Mouse (Mus musculus): ENCODE results near the gene Riiad1. TPM values are rescaled to one million over a fixed set of nuclear protein-coding genes. Genes with fewer than 3 reads are reported as not detected.
A peak's percentile ranks its signal among the peaks of the same experiment; 100 is the strongest.

Riiad1 gene
- polyA plus RNA-seq, 1 experiment: 2.5 TPM

- TF ChIP-seq POLR2A (IDR thresholded peaks at IDR 0.05; ENCODE audit: borderline replicate concordance, extremely low read depth, low read depth, low read length) (no peak), CTCF (IDR thresholded peaks at IDR 0.05; ENCODE audit: insufficient read depth, low read length) (no peak)
- Histone ChIP-seq H3K4me1 (ENCODE audit: control insufficient read depth, insufficient read depth, low read length) (no peaks in the 10 kb centered on the region), H3K4me3 (replicated peaks; ENCODE audit: extremely low read depth, low read depth, low read length) (no peak overlapping the region)
- no peak for DNase-seq
- 15% methylated on average over 11 of the region's 11 CpGs for WGBS
Measured at GRCm38 (mm10) chr3:94479564-94479963, 577 bp downstream of the Riiad1 start.

- 16% methylated on average over 9 of the region's 9 CpGs for WGBS
- TF ChIP-seq CTCF (IDR thresholded peaks at IDR 0.05; ENCODE audit: insufficient read depth, low read length): no peak
- DNase-seq: no peak
- H3K4me3 ChIP-seq (replicated peaks; ENCODE audit: extremely low read depth, low read depth, low read length): no peak overlapping the region
- no peaks in the 10 kb centered on the region for H3K4me1 ChIP-seq (ENCODE audit: control insufficient read depth, insufficient read depth, low read length)
Measured at GRCm38 (mm10) chr3:94478591-94479169, 1.5 kb downstream of the Riiad1 start.

GRCm38 (mm10) chr3:94477981-94478422, 2.1 kb downstream of the Riiad1 start, which contains the start of gene Celf3:
Gene Celf3 (plus strand): TSS chr3:94478295.
- TF ChIP-seq CTCF (IDR thresholded peaks at IDR 0.05; ENCODE audit: insufficient read depth, low read length) (no peak), POLR2A (IDR thresholded peaks at IDR 0.05; ENCODE audit: borderline replicate concordance, extremely low read depth, low read depth, low read length) (no peak)
- DNase-seq: no peak
- H3K4me1 ChIP-seq (ENCODE audit: control insufficient read depth, insufficient read depth, low read length): no peaks in the 10 kb centered on the region
- 1% methylated on average over 14 of the region's 14 CpGs for WGBS
- no peak within 1 kb of the TSS for H3K4me3 ChIP-seq (replicated peaks; ENCODE audit: extremely low read depth, low read depth, low read length)

GRCm38 (mm10) chr3:94477444-94477843, 2.7 kb downstream of the Riiad1 start:
- no peaks in the 10 kb centered on the region for H3K4me1 ChIP-seq (ENCODE audit: control insufficient read depth, insufficient read depth, low read length)
- DNase-seq: no peak
- WGBS: 78% methylated on average over 4 of the region's 4 CpGs
- H3K4me3 ChIP-seq (replicated peaks; ENCODE audit: extremely low read depth, low read depth, low read length): no peak overlapping the region
- TF ChIP-seq CTCF (IDR thresholded peaks at IDR 0.05; ENCODE audit: insufficient read depth, low read length): no peak
- TF ChIP-seq POLR2A (IDR thresholded peaks at IDR 0.05; ENCODE audit: borderline replicate concordance, extremely low read depth, low read depth, low read length): no peak

GRCm38 (mm10) chr3:94476301-94477035, 3.7 kb downstream of the Riiad1 start:
- DNase-seq: no peak
- WGBS: 64% methylated on average over 8 of the region's 8 CpGs
- TF ChIP-seq POLR2A (IDR thresholded peaks at IDR 0.05; ENCODE audit: borderline replicate concordance, extremely low read depth, low read depth, low read length) (no peak), CTCF (IDR thresholded peaks at IDR 0.05; ENCODE audit: insufficient read depth, low read length) (no peak)
- H3K4me3 ChIP-seq (replicated peaks; ENCODE audit: extremely low read depth, low read depth, low read length): no peak overlapping the region
- H3K4me1 ChIP-seq (ENCODE audit: control insufficient read depth, insufficient read depth, low read length): no peaks in the 10 kb centered on the region

GRCm38 (mm10) chr3:94473567-94474232, 6.4 kb downstream of the Riiad1 start:
- no peak for DNase-seq
- Histone ChIP-seq H3K4me1 (ENCODE audit: control insufficient read depth, insufficient read depth, low read length) (no peaks in the 10 kb centered on the region), H3K4me3 (replicated peaks; ENCODE audit: extremely low read depth, low read depth, low read length) (no peak overlapping the region)
- 52% methylated on average over 5 of the region's 5 CpGs for WGBS
- no peak for TF ChIP-seq CTCF (IDR thresholded peaks at IDR 0.05; ENCODE audit: insufficient read depth, low read length)
- TF ChIP-seq POLR2A (IDR thresholded peaks at IDR 0.05; ENCODE audit: borderline replicate concordance, extremely low read depth, low read depth, low read length): no peak

- TF ChIP-seq CTCF (IDR thresholded peaks at IDR 0.05; ENCODE audit: insufficient read depth, low read length): no peak
- TF ChIP-seq POLR2A (IDR thresholded peaks at IDR 0.05; ENCODE audit: borderline replicate concordance, extremely low read depth, low read depth, low read length): no peak
- no peaks in the 10 kb centered on the region for H3K4me1 ChIP-seq (ENCODE audit: control insufficient read depth, insufficient read depth, low read length)
- no peak for DNase-seq
- no peak overlapping the region for H3K4me3 ChIP-seq (replicated peaks; ENCODE audit: extremely low read depth, low read depth, low read length)
- 49% methylated on average over 10 of the region's 10 CpGs for WGBS
Measured at GRCm38 (mm10) chr3:94473115-94473505, 7.0 kb downstream of the Riiad1 start.

- no peaks in the 10 kb centered on the region for H3K4me1 ChIP-seq (ENCODE audit: control insufficient read depth, insufficient read depth, low read length)
- peak overlapping the region; percentile 8 for H3K4me3 ChIP-seq (replicated peaks; ENCODE audit: extremely low read depth, low read depth, low read length)
- DNase-seq: peak; percentile 37
- TF ChIP-seq CTCF (IDR thresholded peaks at IDR 0.05; ENCODE audit: insufficient read depth, low read length) (no peak), POLR2A (IDR thresholded peaks at IDR 0.05; ENCODE audit: borderline replicate concordance, extremely low read depth, low read depth, low read length) (no peak)
- 14% methylated on average over 28 of the region's 28 CpGs for WGBS
Measured at GRCm38 (mm10) chr3:94472447-94473114, 7.6 kb downstream of the Riiad1 start.

- TF ChIP-seq POLR2A (IDR thresholded peaks at IDR 0.05; ENCODE audit: borderline replicate concordance, extremely low read depth, low read depth, low read length) (no peak), CTCF (IDR thresholded peaks at IDR 0.05; ENCODE audit: insufficient read depth, low read length) (no peak)
- Histone ChIP-seq H3K4me3 (replicated peaks; ENCODE audit: extremely low read depth, low read depth, low read length) (no peak overlapping the region), H3K4me1 (ENCODE audit: control insufficient read depth, insufficient read depth, low read length) (no peaks in the 10 kb centered on the region)
- WGBS: 41% methylated on average over 3 of the region's 3 CpGs
- no peak for DNase-seq
Measured at GRCm38 (mm10) chr3:94468931-94469330, 11.2 kb downstream of the Riiad1 start.
